Mouse (Mus musculus) myocyte (in vitro differentiated cells): ENCODE measurements around the gene Golm1.

Experiments used
- CEBPB ChIP-seq: IDR thresholded peaks from 2 replicates; pipeline ENCODE4 v1.6.1; 2011; ENCODE audit warnings: mild to moderate bottlenecking, moderate library complexity; ENCODE audit not compliant: poor library complexity, insufficient read depth, severe bottlenecking
- POLR2A ChIP-seq: IDR thresholded peaks from one replicate; pipeline ENCODE4 v1.6.1; 2011; ENCODE audit warnings: low read depth, mild to moderate bottlenecking, control low read depth, moderate library complexity; ENCODE audit not compliant: insufficient read length
- REST ChIP-seq: IDR thresholded peaks from one replicate; pipeline ENCODE4 v1.6.1; 2011; ENCODE audit warnings: mild to moderate bottlenecking, control low read depth, moderate library complexity; ENCODE audit not compliant: insufficient read depth, insufficient read length

DNA sequence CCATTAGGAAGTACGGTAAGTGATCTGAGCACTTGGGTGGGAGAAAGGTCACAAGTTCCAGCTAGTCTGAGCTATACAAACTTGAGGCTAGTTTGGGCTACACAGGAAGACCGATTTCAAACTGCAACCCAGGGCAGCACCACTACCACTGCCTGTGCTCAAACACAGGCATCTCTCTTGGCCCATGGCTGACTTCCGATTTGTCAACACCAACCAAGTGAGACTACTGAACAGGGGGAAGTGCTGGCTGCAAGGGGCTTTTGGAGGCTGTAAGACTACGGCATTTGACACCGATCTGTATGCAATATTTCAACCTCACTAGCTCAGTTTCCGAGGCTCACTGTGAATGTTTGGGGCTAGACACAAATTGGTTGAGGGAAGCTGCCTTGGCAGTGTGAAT, 28.1 kb downstream of the Golm1 start:
- no peak for TF ChIP-seq REST
- TF ChIP-seq CEBPB = no peak
- TF ChIP-seq POLR2A = no peak
